Mouse (Mus musculus) liver, embryonic 14.5 days (tissue): ENCODE data around the gene Agbl4.

Experiments
- CTCF ChIP-seq: IDR thresholded peaks from 2 replicates; pipeline ENCODE4 v1.5.1; 2016; ENCODE audit warnings: antibody characterized with exemption, low read depth, control low read depth
- EP300 ChIP-seq: IDR thresholded peaks from 2 replicates; pipeline ENCODE4 v1.6.1; 2016; ENCODE audit warnings: antibody characterized with exemption, low read depth

GRCm38 (mm10) chr4:110757941-110758340 is 360.5 kb downstream of the Agbl4 start:
- no peak for TF ChIP-seq CTCF
- no peak for TF ChIP-seq EP300
